Mouse (Mus musculus) lung, adult 2 months (tissue): Measurements from ENCODE around the gene Szrd1. TPM values are rescaled to one million over a fixed set of nuclear protein-coding genes. Genes with fewer than 3 reads are reported as not detected.

ENCODE experiments used
- DNase-seq: peaks from one replicate; pipeline ENCODE4 v3.0.0; 2022
- H3K4me1 ChIP-seq: fragments of 200-500 bp; 2 replicates; pipeline ENCODE4 v1.6.1; 2011; ENCODE audit warnings: low read length; ENCODE audit not compliant: control insufficient read depth, insufficient read depth
- H3K4me3 ChIP-seq: fragments of 200-500 bp; replicated peaks from 2 replicates; pipeline ENCODE3; 2011; ENCODE audit warnings: low read depth, mild to moderate bottlenecking, control low read depth, low read length; ENCODE audit errors: extremely low read depth
- CTCF ChIP-seq: fragments of 200-500 bp; IDR thresholded peaks from 2 replicates; pipeline ENCODE4 v1.5.1; 2011; ENCODE audit warnings: mild to moderate bottlenecking, low read length, control low read depth; ENCODE audit not compliant: insufficient read depth
- POLR2A ChIP-seq: fragments of 200-500 bp; IDR thresholded peaks from 2 replicates; pipeline ENCODE4 v1.6.1; 2011; ENCODE audit warnings: low read depth, mild to moderate bottlenecking, control low read depth, low read length, borderline replicate concordance; ENCODE audit errors: extremely low read depth
- WGBS: fragments of 180-500 bp; shearing (Covaris S2); methylation state at CpG from one replicate; pipeline ENCODE4 v1.1.7; 2018; 5-methylcytosine and 5-hydroxymethylcytosine counted together
- polyA plus RNA-seq: library from polyadenylated mRNA; depleted of rRNA; stranded (reverse); fragments of >200 nt; gene quantifications from 2 replicates; pipeline ENCODE4 v1.2.3, GENCODE M21; 2012

Szrd1 gene
- polyA plus RNA-seq, 1 experiment, result 56.4 TPM

DNA sequence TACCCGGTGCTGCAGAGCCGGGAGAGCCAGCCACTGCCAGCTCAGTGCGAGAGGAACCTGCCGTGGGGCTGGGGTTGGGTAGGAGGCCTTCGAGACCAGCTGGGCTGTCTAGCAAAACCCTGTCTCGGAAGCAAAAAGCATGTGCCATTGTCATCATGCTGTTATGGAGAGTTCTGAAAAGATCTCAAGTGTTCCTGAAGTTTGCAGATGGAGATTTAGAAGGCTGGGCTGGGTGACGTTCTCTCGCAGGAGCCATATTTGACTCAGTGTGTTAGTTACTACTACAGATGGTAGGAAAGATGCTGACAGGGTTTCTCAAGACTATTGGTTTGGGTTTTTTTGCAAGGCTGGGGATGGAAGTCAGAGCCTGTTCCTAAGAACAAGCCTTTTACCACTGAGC lies 32.5 kb upstream of the Szrd1 start:
- TF ChIP-seq CTCF (no peak), POLR2A (no peak)
- no peak for DNase-seq
- WGBS, result 88% methylated on average over 8 of the region's 8 CpGs
- H3K4me1 ChIP-seq, result no peaks in the 10 kb centered on the region; the same call in 1 of the 2 replicates
- no peak overlapping the region for H3K4me3 ChIP-seq

DNA sequence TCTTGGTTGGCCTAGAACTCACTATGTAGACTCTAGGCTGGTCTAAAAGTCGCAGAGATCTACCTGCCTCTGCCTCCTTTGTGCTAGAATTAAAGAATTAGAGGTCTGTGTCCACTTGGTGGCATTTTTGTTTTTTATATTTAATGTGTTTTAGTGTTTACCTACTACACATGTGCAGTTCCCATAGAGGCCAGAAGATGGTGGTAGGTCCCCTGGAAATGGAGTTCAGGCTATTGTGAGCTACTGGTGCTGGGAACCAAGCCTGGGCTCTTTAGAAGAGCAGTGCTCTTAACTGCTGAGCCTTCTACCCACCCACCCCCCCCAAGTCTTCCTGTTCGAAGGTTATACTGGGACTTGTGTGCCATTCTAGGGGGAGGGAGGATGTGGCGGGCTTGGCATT lies 27.6 kb upstream of the Szrd1 start:
- no peak for TF ChIP-seq POLR2A
- no peak for TF ChIP-seq CTCF
- WGBS, result 96% methylated on average over 3 of the region's 3 CpGs
- Histone ChIP-seq H3K4me1 (no peaks in the 10 kb centered on the region; the same call in 1 of the 2 replicates), H3K4me3 (no peak overlapping the region)
- no peak for DNase-seq

DNA sequence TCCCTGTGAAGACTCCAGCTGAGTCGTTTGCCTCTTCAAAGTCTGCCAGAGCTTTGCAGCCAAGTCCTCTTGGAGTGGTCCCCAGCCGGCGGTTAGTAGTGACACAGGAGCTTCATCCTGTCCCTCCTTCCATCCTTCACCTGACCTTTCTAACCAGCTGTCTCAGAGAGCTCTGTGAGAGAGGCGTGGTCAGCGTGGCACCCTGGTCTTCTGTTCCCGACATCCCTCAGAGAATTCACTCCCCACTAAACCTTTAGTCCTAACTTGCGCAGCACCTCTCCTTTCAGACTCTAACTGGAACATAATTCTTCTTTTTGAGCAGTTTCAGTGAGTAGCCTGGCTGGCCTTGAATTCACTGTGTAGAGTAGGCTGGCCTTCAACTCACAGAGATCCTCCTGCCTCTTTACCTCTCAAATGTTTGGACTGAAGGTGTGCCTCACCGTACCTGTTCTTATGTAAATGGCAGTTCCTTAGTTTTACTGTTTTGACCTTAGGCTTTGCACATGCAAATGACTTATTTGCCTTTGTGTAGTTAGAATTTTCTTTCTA lies 26.2 kb upstream of the Szrd1 start:
- Histone ChIP-seq H3K4me3 (no peak overlapping the region), H3K4me1 (no peaks in the 10 kb centered on the region; the same call in 1 of the 2 replicates)
- DNase-seq, result no peak
- WGBS, result 75% methylated on average over 8 of the region's 8 CpGs
- TF ChIP-seq CTCF (no peak), POLR2A (no peak)

DNA sequence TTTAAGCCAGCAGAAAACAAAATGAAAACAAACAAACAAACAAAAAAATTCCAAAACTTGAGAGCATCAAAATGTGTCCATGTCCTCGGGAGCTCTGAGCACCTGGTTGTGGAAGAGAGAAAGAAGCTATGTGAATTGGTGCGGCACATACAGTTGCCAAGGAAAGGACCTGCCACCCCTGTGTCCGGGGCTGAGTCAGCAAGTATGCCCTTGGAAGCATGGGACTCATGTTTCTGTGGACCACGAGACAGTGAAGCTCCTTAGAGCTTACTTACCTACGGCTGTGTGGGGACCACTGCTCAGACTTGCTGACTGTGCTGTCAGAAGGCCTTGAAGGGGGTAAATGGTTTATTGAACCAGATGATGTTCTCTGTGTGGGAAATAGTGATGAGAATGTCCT lies 24.2 kb upstream of the Szrd1 start:
- TF ChIP-seq POLR2A (no peak), CTCF (no peak)
- DNase-seq, result no peak

DNA sequence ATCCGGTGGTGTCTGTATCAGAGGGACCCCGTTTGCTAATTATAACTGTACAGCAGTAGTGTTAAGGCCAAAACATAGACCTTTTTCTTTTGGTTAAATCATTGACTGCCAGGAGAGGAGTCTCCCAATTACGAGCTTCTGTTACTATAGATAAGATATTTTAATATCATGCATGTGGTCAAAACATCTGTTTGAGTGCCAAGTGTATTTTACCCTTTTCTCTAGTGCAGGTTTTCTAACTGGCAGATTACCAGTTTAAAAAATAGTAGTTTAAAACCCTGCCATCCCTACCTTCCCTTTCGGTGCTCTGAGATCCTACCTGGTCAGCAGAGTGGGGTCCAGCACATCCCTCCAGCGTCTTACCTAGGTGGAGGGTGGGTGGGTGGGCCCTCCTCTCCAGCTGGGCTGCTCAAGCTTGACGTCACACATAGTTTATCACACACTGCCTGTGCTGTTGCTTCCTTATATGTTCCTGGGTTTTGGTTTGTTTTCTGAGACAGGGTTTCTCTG lies 22.2 kb upstream of the Szrd1 start:
- DNase-seq, result no peak
- no peaks in the 10 kb centered on the region for H3K4me1 ChIP-seq
- 54% methylated on average over 6 of the region's 6 CpGs for WGBS
- TF ChIP-seq CTCF, result no peak
- no peak for TF ChIP-seq POLR2A
- H3K4me3 ChIP-seq, result no peak overlapping the region

More for the DNA sequence above, 24.2 kb upstream of the Szrd1 start:
- Histone ChIP-seq H3K4me1 (no peaks in the 10 kb centered on the region), H3K4me3 (no peak overlapping the region)
- 92% methylated on average over 5 of the region's 5 CpGs for WGBS

DNA sequence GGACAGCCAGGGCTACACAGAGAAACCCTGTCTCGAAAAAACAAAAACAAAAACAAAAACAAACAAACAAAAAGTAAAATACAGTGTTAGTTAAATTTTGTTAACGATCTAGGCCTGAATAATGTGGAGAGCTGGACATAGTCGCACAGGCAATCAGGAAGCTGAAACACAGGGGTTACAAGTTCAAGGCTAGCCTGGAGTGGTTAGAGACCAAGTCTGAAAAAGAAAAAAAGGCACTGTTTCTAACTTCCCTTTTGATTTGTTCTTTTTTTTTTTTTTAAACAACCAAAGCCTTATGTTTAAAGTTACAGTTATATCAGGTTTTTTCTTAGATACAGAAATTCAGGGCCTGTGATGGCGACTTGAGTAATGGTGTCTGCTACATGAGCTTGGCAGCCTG lies 20.6 kb upstream of the Szrd1 start:
- no peak for DNase-seq
- Histone ChIP-seq H3K4me1 (no peaks in the 10 kb centered on the region), H3K4me3 (no peak overlapping the region)
- no peak for TF ChIP-seq CTCF
- WGBS, result 76% methylated on average over 4 of the region's 4 CpGs

DNA sequence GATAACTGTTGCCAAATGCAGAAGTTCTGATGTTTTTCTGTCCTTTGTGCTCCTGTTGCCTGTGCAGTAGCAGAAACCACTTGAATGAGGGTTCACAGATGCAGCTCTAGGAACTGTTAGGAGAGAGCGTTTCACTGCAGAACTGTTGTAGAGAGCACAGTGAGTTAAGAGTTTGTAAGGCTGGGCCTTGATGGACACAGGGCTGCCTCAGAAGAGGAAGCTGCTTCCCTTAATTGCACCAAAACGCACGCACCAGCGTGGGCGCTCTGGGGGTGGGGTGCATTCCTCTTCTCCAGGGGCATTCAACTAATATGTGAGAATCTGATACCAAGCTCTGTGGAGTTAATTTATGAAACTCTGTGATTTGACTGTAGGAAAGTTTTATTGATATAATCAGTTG lies 20.1 kb upstream of the Szrd1 start:
- WGBS, result 61% methylated on average over 5 of the region's 5 CpGs
- Histone ChIP-seq H3K4me1 (no peaks in the 10 kb centered on the region), H3K4me3 (no peak overlapping the region)
- TF ChIP-seq CTCF, result no peak
- TF ChIP-seq POLR2A, result no peak
- DNase-seq, result no peak

DNA sequence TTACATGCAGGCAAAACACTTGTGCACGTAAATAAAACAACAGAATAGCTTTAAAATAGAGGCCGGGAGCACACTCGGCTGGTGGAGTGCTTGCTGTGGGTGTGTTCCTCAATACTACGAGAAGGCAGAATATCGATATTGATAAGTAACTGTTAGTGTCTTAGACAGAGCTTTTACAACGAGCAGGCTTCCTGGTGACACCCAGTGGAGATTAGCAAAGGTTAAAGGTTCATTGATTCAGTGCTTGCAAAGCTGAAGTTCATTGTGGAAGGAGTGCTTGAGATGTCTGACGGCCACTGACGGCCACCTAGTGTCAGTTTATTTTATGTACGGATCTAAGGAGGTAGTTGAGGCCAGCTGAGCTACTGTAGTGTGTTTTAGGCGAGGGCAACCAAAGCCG lies 19.5 kb upstream of the Szrd1 start:
- no peaks in the 10 kb centered on the region for H3K4me1 ChIP-seq
- WGBS, result 38% methylated on average over 11 of the region's 11 CpGs
- DNase-seq, result no peak
- no peak overlapping the region for H3K4me3 ChIP-seq
- TF ChIP-seq POLR2A (no peak), CTCF (no peak)

DNA sequence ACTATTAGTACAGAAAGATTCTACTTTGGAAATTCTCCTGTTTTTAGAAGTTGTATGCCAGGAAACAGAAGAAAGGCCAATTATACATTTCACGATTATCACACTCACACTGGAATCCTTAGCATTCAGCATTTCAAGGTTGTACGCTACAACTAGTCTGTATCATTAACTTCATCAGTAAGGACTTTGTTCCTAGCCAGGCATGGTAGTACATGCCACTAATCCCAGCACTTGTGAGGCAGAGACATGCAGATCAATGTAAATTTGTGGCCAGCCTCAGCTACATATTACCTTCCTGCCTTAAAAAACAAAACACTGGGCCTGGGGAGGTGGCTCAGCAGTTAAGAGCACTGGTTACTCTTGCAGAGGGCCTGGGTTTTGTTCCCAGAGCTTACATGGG lies 19.0 kb upstream of the Szrd1 start:
- H3K4me1 ChIP-seq, result no peaks in the 10 kb centered on the region
- TF ChIP-seq CTCF, result no peak
- no peak for TF ChIP-seq POLR2A
- 81% methylated on average over 2 of the region's 2 CpGs for WGBS
- no peak for DNase-seq
- H3K4me3 ChIP-seq, result no peak overlapping the region

DNA sequence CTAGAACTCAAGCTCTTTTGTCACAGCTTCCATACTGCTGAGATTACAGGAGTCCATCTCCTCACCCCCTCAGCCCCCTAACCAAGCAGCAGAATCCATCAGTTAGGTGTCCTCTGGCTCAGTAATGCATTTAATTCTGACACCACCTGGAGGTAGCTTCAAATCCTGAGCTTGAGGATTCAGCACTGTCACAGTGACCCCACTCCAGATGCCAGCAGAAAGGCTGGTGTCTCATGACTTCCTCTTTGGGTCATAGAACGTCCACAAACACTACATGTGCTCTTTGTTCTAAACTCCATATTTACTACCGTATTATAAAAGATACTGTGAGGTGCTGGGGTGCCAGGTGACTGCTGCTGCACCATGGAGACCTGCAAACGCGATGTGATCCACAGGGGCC lies 17.9 kb upstream of the Szrd1 start:
- H3K4me3 ChIP-seq, result no peak overlapping the region
- 55% methylated on average over 4 of the region's 4 CpGs for WGBS
- TF ChIP-seq CTCF, result no peak
- TF ChIP-seq POLR2A, result no peak
- no peak for DNase-seq
- H3K4me1 ChIP-seq, result no peaks in the 10 kb centered on the region
